Mouse (Mus musculus) monocyte, adult 59 days (primary cell): ENCODE results near the gene Mecp2. TPM values are rescaled to one million over a fixed set of nuclear protein-coding genes. Genes with fewer than 3 reads are reported as not detected.

Experiments used
- total RNA-seq, 2 experiments: library from RNA; stranded (reverse); gene quantifications; one replicate each; pipeline ENCODE4 v1.2.4; 2023

Gene Mecp2
- total RNA-seq = 10 to 100 TPM; 42.6 to 44.5 TPM

DNA sequence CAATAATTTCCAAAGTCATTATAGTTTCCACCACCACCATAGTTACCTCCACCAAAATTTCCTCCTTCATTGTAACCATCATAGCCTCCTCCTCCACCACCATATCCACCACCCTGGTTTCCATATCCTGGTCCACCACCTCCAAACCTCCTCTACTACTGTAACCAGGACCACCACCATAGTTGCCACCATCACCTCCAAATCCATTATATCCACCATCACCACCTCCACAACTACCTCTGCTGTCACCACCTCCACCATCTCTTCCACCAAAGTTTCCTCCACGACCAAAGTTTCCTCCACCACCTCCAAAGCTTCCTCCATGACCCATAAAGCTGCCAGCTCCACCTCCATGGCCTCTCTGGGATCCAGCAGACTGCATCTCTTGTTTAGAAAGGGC lies at the start of gene Mecp2:
Gene Mecp2, minus strand, starts transcription at position 101 of the 400 bp plus-strand sequence.

GRCm38 (mm10) chrX:74176959-74177358 lies 41.8 kb upstream of the Mecp2 start, which contains the start of gene Tktl1:
Tktl1 (plus strand) TSS chrX:74177259.

DNA sequence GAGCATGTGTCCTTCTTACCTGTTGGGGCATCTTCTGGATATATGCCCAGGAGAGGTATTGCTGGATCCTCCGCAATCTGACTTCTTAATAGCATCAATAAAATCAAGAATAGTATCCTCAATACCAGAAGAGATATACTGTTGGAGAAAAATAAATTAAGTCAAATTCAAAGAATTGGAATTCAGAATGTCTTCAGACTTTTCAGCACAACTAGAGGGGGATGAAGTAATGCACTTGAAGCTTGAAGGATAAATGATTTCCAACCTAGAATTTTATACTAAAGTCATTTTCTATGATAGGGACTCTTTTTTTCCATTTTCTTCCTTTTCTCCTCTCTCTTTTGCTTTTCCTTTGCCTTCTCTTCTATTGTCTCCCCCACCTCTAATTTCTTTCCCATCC lies 32.6 kb upstream of the Mecp2 start, which contains the start of gene Tex28:
Gene Tex28, minus strand, starts transcription at position 101 of the 400 bp plus-strand sequence.

DNA sequence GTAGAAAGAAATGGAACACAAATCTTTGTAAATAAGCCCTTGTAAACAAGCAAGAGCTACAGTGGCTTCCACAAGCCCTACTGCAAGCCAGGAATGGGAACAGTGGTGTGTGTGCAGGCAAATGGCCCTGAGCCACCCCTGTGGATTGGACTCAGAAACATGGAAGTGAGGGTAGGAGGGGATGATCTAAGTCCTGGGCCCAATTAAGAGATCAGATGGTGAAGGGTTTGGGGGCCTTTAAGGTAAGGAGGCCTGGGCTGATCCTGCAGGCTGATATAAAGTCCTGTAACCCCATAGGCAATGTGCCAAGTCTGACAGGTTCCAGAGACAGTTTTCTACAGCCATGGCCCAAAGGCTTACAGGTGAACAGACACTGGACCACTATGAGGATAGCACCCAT lies 8.0 kb downstream of the Mecp2 start, which contains the start of gene Opn1mw:
Gene Opn1mw, plus strand, starts transcription at position 301 of the 400 bp plus-strand sequence.

GRCm38 (mm10) chrX:74023188-74024049 lies 111.7 kb downstream of the Mecp2 start, which contains the start of gene Irak1:
Irak1 (minus strand) TSS chrX:74023918.

Other genes starting within 250 kb of the Mecp2 start
- not detected for gene Avpr2, start 243.3 kb downstream of the Mecp2 start, total RNA-seq
- gene L1cam, start 239.3 kb downstream of the Mecp2 start, total RNA-seq = 100 to 1,000 TPM in 1 of 2 experiments, 10 to 100 TPM in 1; 79.0 to 123 TPM
- 100 to 1,000 TPM; 146 TPM for gene Arhgap4, start 213.5 kb downstream of the Mecp2 start, total RNA-seq
- 10 to 100 TPM; 46.2 to 49.0 TPM for gene Naa10, start 213.4 kb downstream of the Mecp2 start, total RNA-seq
- 10 to 100 TPM; 68.8 to 76.7 TPM for gene Renbp, start 204.5 kb downstream of the Mecp2 start, total RNA-seq
- gene Hcfc1, start 169.0 kb downstream of the Mecp2 start, total RNA-seq = 10 to 100 TPM; 86.7 to 89.0 TPM
- gene Irak1, start 111.4 kb downstream of the Mecp2 start, total RNA-seq = 100 to 1,000 TPM; 131 to 140 TPM
- not detected for gene Opn1mw, start 7.9 kb downstream of the Mecp2 start, total RNA-seq
- not detected for gene Tex28, start 32.5 kb upstream of the Mecp2 start, total RNA-seq
- not detected for gene Tktl1, start 41.9 kb upstream of the Mecp2 start, total RNA-seq
- gene Flna, start 114.5 kb upstream of the Mecp2 start, total RNA-seq = 1,000 to 10,000 TPM; 1,568 to 1,591 TPM
- gene Emd, start 119.3 kb upstream of the Mecp2 start, total RNA-seq = 10 to 100 TPM; 74.3 to 79.1 TPM
- 100 to 1,000 TPM; 714 to 836 TPM for gene Rpl10, start 135.4 kb upstream of the Mecp2 start, total RNA-seq
- 10 to 100 TPM; 62.3 to 73.3 TPM for gene Taz, start 146.5 kb upstream of the Mecp2 start, total RNA-seq
- 100 to 1,000 TPM in 1 of 2 experiments, 10 to 100 TPM in 1; 98.3 to 103 TPM for gene Dnase1l1, start 147.0 kb upstream of the Mecp2 start, total RNA-seq
- gene Atp6ap1, start 161.7 kb upstream of the Mecp2 start, total RNA-seq = 100 to 1,000 TPM; 263 to 299 TPM
- gene Gdi1, start 169.6 kb upstream of the Mecp2 start, total RNA-seq = 100 to 1,000 TPM; 208 to 227 TPM
- gene Fam50a, start 177.7 kb upstream of the Mecp2 start, total RNA-seq = 10 to 100 TPM; 71.4 to 76.9 TPM
- 1 to 10 TPM; 1.4 to 4.5 TPM for gene Plxna3, start 193.7 kb upstream of the Mecp2 start, total RNA-seq
- gene Lage3, start 218.3 kb upstream of the Mecp2 start, total RNA-seq = 10 to 100 TPM; 18.3 to 21.8 TPM
- 10 to 100 TPM; 22.9 to 25.5 TPM for gene Ubl4a, start 237.9 kb upstream of the Mecp2 start, total RNA-seq
- 10 to 100 TPM; 19.6 to 23.9 TPM for gene Slc10a3, start 238.0 kb upstream of the Mecp2 start, total RNA-seq